In genomic region chr3:107255992-107256391, GRCm38 (mm10) we compare ENCODE assay signal across 1 mouse cellular context.
TF ChIP-seq lines count a peak whose summit lies in the region.

No protein-coding gene starts in this region.

TF ChIP-seq in ES-E14, 5 proteins besides CTCF, POLR2A, EP300 and RAD21:
- TF ChIP-seq HCFC1 (IDR thresholded peaks at IDR 0.05; ENCODE audit: borderline replicate concordance, insufficient read depth, low read length) = no peak
- TF ChIP-seq CHD2 (IDR thresholded peaks at IDR 0.05; ENCODE audit: low read depth, low read length) = no peak
- TF ChIP-seq ZC3H11A (IDR thresholded peaks at IDR 0.05; ENCODE audit: borderline replicate concordance, low read depth, low read length) = no peak
- peak; percentile 96 for TF ChIP-seq MAFK (IDR thresholded peaks at IDR 0.05; ENCODE audit: insufficient read depth, low read depth, low read length)
- TF ChIP-seq ZNF384 (IDR thresholded peaks at IDR 0.05; ENCODE audit: low read depth, low read length) = no peak
